Mouse (Mus musculus): ENCODE data around the gene Nbea. TPM values are rescaled to one million over a fixed set of nuclear protein-coding genes. Genes with fewer than 3 reads are reported as not detected.

Gene Nbea
- polyA plus RNA-seq, 1 experiment from 2014 or later = 15.7 TPM

DNA sequence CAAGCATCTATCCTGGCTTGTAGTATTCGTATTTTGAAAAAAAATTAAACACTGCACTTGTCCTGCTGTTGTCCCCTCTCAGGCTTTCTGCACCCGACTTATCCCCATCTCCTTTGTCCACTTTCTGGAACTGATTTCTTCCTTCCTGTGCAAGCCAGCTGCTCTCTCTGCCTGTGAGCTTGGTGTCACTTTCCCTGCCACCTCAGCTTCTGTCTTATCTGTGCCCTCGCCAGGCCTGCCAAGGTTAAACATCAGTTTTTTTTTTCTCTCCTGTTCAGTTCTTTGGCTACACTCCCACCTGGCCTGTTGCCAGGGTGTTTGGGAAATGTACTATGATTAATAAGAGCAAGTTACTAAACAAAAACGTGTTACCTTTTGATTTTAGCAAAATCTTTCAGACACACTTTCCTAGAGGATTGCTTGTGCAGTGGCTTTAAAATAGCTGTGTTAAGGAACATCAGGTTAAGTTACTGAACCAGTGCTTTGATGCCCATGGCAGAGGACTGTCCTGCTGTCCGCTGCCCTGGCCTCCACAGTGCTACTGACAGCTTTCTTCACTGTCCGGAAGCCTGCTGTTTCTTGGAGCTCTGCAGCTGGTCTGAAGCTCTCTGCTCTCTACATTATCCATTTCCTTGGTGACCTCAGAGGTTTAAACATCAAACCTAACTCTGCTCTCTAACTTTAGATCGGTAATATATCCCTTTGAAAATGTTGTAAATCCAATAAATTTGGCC is 389.5 kb downstream of the Nbea start:
- H3K27ac ChIP-seq (replicated peaks in 1 of 2; ENCODE audit: control insufficient read depth in 1 of 2, insufficient read depth in 1 of 2, low read depth in 2 of 2, low read length in 2 of 2) = peak overlapping the region; percentile 85 to 90
- H3K4me1 ChIP-seq (ENCODE audit: control insufficient read depth in 2 of 2, insufficient read depth in 2 of 2, low read length in 2 of 2) = peaks cover 6 to 16% of the 10 kb centered on the region in 2 experiments
- no peaks in the 10 kb centered on the region for H3K36me3 ChIP-seq (ENCODE audit: control insufficient read depth, insufficient read depth, low read length)
- H3K4me3 ChIP-seq (ENCODE audit: control insufficient read depth in 1 of 2, insufficient read depth in 1 of 2, low read depth in 1 of 2, low read length in 2 of 2) = no peak overlapping the region
- no peak overlapping the region for H3K9ac ChIP-seq (ENCODE audit: low read length)
- WGBS = 15% methylated on average over 7 of the region's 7 CpGs
- peak; percentile 73; the same call in 1 of the 2 replicates for ATAC-seq (ENCODE audit: insufficient number of reproducible peaks, insufficient read depth, low FRiP score, low read depth)
- H3K9me3 ChIP-seq (ENCODE audit: control insufficient read depth, low read length) = no peaks in the 10 kb centered on the region
- 0 out of 2 replicates have a peak, but pooled peaks cover 4% of the 10 kb centered on the region for H3K27me3 ChIP-seq (ENCODE audit: control insufficient read depth, insufficient read depth, low read length)
- H3K4me2 ChIP-seq (ENCODE audit: low read length) = peak overlapping the region; percentile 42

DNA sequence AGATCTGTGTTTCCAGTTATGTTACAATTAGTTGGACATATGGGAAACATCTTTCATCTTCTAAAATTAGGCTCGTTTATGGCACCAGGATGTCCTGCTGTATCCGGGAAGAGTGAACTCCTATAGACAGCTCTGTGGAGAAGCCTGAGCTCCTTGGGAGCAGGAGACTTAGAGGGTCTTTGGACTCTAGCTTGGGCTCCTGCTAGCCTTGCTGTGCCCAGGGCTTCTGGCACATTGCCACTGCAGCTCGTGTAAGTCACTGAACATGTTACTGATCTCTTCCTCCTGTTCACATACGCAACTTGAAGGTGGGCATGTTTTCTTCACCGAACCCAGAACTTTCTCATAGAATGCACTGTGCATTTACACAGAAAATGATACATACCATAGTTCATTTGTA is 391.2 kb downstream of the Nbea start:
- 72% methylated on average over 5 of the region's 5 CpGs for WGBS

DNA sequence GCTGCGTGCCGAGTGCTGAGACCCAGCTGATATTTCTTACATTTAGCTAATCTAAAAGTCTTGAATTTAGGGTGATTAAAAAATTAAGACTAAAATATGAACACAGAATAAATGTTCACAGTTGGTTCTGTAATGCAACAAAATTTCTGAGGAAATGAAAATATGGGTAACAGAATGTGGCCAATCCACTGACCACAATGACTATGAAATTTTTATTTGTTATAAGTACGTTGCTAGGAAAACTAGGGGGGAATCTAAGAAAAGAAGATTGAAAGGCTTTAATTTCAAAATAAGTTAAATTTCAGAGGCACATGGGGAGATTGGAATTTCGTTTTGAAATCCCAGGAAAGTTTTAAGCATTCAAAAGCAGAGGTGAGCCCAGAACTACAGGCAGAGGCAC is 392.9 kb downstream of the Nbea start:
- Histone ChIP-seq H3K36me3 (ENCODE audit: control insufficient read depth, insufficient read depth, low read length) (no peaks in the 10 kb centered on the region), H3K4me2 (ENCODE audit: low read length) (no peak overlapping the region), H3K4me1 (ENCODE audit: control insufficient read depth in 2 of 2, insufficient read depth in 2 of 2, low read length in 2 of 2) (peaks cover 6 to 16% of the 10 kb centered on the region in 2 experiments), H3K27me3 (ENCODE audit: control insufficient read depth, insufficient read depth, low read length) (peaks cover 22% of the 10 kb centered on the region), H3K27ac (replicated peaks in 1 of 2; ENCODE audit: control insufficient read depth in 1 of 2, insufficient read depth in 1 of 2, low read depth in 2 of 2, low read length in 2 of 2) (no peak overlapping the region), H3K9ac (ENCODE audit: low read length) (no peak overlapping the region), H3K9me3 (ENCODE audit: control insufficient read depth, low read length) (no peaks in the 10 kb centered on the region), H3K4me3 (ENCODE audit: control insufficient read depth in 1 of 2, insufficient read depth in 1 of 2, low read depth in 1 of 2, low read length in 2 of 2) (no peak overlapping the region)
- whole genome bisulfite sequencing = 82% methylated on average over 4 of the region's 4 CpGs
- ATAC-seq (ENCODE audit: insufficient number of reproducible peaks, insufficient read depth, low FRiP score, low read depth) = no peak

More for the DNA sequence above, 391.2 kb downstream of the Nbea start:
- no peak overlapping the region for H3K4me3 ChIP-seq (ENCODE audit: control insufficient read depth in 1 of 2, insufficient read depth in 1 of 2, low read depth in 1 of 2, low read length in 2 of 2)
- H3K9me3 ChIP-seq (ENCODE audit: control insufficient read depth, low read length) = no peaks in the 10 kb centered on the region
- H3K36me3 ChIP-seq (ENCODE audit: control insufficient read depth, insufficient read depth, low read length) = no peaks in the 10 kb centered on the region
- ATAC-seq (ENCODE audit: insufficient number of reproducible peaks, insufficient read depth, low FRiP score, low read depth) = no peak
- H3K27ac ChIP-seq (replicated peaks in 1 of 2; ENCODE audit: control insufficient read depth in 1 of 2, insufficient read depth in 1 of 2, low read depth in 2 of 2, low read length in 2 of 2) = no peak overlapping the region
- H3K27me3 ChIP-seq (ENCODE audit: control insufficient read depth, insufficient read depth, low read length) = peaks cover 6% of the 10 kb centered on the region; the same call in 1 of the 2 replicates
- H3K9ac ChIP-seq (ENCODE audit: low read length) = no peak overlapping the region
- peaks cover 6 to 16% of the 10 kb centered on the region in 2 experiments for H3K4me1 ChIP-seq (ENCODE audit: control insufficient read depth in 2 of 2, insufficient read depth in 2 of 2, low read length in 2 of 2)
- no peak overlapping the region for H3K4me2 ChIP-seq (ENCODE audit: low read length)

DNA sequence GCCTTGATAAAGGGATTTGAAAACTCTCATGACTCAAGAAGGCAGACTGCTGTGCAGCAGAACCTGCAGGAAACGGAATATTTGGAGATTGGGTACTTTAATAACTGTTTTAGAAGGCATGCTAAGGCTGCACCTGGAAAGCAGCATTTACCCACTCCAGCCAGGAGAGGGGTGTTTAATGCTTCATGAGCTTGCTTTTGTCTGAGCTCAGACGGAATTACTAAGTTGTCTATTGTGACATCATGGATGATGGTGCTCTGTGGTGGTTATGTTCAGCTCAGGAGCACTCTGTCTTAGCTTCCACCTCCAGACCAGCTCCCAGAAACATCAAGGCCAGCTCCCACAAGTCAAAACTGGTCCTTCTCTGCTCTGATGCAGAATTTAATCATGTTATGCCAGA is 393.6 kb downstream of the Nbea start:
- 65% methylated on average over 2 of the region's 2 CpGs for WGBS
- Histone ChIP-seq H3K4me3 (ENCODE audit: control insufficient read depth in 1 of 2, insufficient read depth in 1 of 2, low read depth in 1 of 2, low read length in 2 of 2) (no peak overlapping the region), H3K4me2 (ENCODE audit: low read length) (no peak overlapping the region)

DNA sequence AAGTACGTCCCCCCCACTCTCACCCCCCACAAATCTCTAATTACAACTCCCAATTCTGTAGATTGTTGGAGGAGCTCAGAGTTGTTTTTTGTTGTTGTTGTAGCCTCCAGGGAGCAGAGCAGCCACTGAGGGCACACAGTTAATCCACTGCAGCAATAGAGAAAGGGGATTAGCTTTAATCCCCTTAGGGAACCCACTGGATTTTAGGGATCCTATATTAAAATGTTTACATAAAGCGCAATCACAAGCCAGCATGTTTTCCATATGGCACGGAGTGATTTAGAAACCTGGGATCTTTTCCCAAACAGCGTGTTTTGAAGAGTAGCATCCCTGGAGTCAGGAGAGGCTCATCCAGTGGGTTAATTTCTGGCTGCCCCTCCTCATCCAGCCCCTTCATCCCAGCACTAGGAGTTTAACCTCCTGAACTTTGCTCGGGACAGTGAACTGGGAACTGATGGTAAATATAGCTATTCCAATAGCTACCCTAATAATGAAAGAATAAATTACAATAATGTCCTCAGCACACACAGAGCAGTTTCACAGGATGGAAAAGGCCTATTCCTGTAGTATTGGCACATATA is 394.8 kb downstream of the Nbea start:
- Histone ChIP-seq H3K4me1 (ENCODE audit: control insufficient read depth in 2 of 2, insufficient read depth in 2 of 2, low read length in 2 of 2) (peaks cover 7 to 8% of the 10 kb centered on the region in 2 experiments), H3K36me3 (ENCODE audit: control insufficient read depth, insufficient read depth, low read length) (no peaks in the 10 kb centered on the region), H3K9ac (ENCODE audit: low read length) (no peak overlapping the region), H3K27me3 (ENCODE audit: control insufficient read depth, insufficient read depth, low read length) (peaks cover 27% of the 10 kb centered on the region), H3K27ac (replicated peaks in 1 of 2; ENCODE audit: control insufficient read depth in 1 of 2, insufficient read depth in 1 of 2, low read depth in 2 of 2, low read length in 2 of 2) (no peak overlapping the region), H3K4me2 (ENCODE audit: low read length) (no peak overlapping the region), H3K9me3 (ENCODE audit: control insufficient read depth, low read length) (no peaks in the 10 kb centered on the region), H3K4me3 (ENCODE audit: control insufficient read depth in 1 of 2, insufficient read depth in 1 of 2, low read depth in 1 of 2, low read length in 2 of 2) (no peak overlapping the region)
- 64% methylated on average over 5 of the region's 5 CpGs for WGBS
- no peak for ATAC-seq (ENCODE audit: insufficient number of reproducible peaks, insufficient read depth, low FRiP score, low read depth)

More for the DNA sequence above, 393.6 kb downstream of the Nbea start:
- H3K9me3 ChIP-seq (ENCODE audit: control insufficient read depth, low read length) = no peaks in the 10 kb centered on the region
- H3K27me3 ChIP-seq (ENCODE audit: control insufficient read depth, insufficient read depth, low read length) = peaks cover 27% of the 10 kb centered on the region
- H3K27ac ChIP-seq (replicated peaks in 1 of 2; ENCODE audit: control insufficient read depth in 1 of 2, insufficient read depth in 1 of 2, low read depth in 2 of 2, low read length in 2 of 2) = no peak overlapping the region
- H3K36me3 ChIP-seq (ENCODE audit: control insufficient read depth, insufficient read depth, low read length) = no peaks in the 10 kb centered on the region
- peaks cover 6 to 16% of the 10 kb centered on the region in 2 experiments for H3K4me1 ChIP-seq (ENCODE audit: control insufficient read depth in 2 of 2, insufficient read depth in 2 of 2, low read length in 2 of 2)
- no peak for ATAC-seq (ENCODE audit: insufficient number of reproducible peaks, insufficient read depth, low FRiP score, low read depth)
- no peak overlapping the region for H3K9ac ChIP-seq (ENCODE audit: low read length)

DNA sequence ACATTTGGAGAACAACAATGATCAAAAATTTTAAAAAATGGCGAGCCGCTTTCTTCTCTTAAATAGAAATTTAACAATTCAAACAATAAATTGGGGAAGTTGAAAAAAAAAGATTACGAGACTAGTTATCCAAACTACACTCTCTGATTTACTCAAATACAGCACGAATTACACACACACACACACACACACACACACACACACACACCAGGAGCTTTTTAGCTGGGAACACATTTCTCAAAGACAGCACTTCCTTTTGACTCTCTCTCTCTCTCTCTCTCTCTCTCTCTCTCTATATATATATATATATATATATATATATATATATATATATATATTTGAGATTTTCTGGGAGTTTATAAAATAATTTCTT is 395.3 kb downstream of the Nbea start:
- H3K4me3 ChIP-seq (ENCODE audit: control insufficient read depth in 1 of 2, insufficient read depth in 1 of 2, low read depth in 1 of 2, low read length in 2 of 2) = peak overlapping the region in 1 of 2 experiments; percentile 44; a peak in 3 of 4 replicates
- no peak overlapping the region for H3K9ac ChIP-seq (ENCODE audit: low read length)
- H3K4me2 ChIP-seq (ENCODE audit: low read length) = peak overlapping the region; percentile 70
- WGBS = 28% methylated on average over 4 of the region's 4 CpGs
- H3K36me3 ChIP-seq (ENCODE audit: control insufficient read depth, insufficient read depth, low read length) = no peaks in the 10 kb centered on the region
- H3K27ac ChIP-seq (replicated peaks in 1 of 2; ENCODE audit: control insufficient read depth in 1 of 2, insufficient read depth in 1 of 2, low read depth in 2 of 2, low read length in 2 of 2) = no peak overlapping the region
- peaks cover 32% of the 10 kb centered on the region for H3K27me3 ChIP-seq (ENCODE audit: control insufficient read depth, insufficient read depth, low read length)
- no peak for ATAC-seq (ENCODE audit: insufficient number of reproducible peaks, insufficient read depth, low FRiP score, low read depth)
- peaks cover 7 to 9% of the 10 kb centered on the region in 2 experiments for H3K4me1 ChIP-seq (ENCODE audit: control insufficient read depth in 2 of 2, insufficient read depth in 2 of 2, low read length in 2 of 2)
- no peaks in the 10 kb centered on the region for H3K9me3 ChIP-seq (ENCODE audit: control insufficient read depth, low read length)

DNA sequence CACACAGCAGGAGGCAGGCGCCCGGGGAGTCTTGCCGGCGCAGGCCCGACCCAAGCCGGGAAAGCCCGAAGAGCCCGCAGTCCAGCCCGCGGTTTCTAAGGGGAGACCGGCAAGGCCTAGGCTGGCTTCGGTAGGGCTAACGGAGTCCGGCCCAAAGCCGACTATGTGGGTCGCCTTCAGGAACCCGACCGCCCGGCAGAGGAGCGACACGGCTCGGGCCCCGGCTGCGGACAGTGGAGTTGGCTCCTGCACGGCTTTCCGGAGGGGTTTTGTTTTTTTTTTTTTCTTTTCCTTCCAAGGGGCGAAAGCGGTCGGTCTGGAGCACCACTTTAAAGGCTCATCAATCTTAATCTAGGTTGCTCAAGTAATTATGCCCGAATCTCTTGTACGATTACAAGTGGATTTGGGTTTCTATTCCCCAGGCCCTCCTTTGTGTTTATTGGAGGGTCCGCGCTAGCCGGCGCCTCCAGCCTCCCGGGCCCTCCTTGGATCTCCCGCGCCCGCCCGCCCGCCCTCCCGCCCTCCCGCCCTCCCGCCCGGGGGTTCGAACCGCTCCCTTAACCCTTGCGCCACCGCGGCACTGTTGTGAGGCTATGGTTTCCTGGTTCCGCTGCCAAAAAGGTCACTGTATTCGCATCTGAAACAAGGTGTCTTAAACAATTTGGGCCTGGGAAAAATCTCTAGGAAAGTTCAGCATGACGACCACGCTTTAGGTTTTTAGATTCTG is 395.9 kb downstream of the Nbea start:
- Histone ChIP-seq H3K4me3 (ENCODE audit: control insufficient read depth in 1 of 2, insufficient read depth in 1 of 2, low read depth in 1 of 2, low read length in 2 of 2) (peak overlapping the region; percentile 44 to 52), H3K9me3 (ENCODE audit: control insufficient read depth, low read length) (no peaks in the 10 kb centered on the region), H3K27me3 (ENCODE audit: control insufficient read depth, insufficient read depth, low read length) (peaks cover 36% of the 10 kb centered on the region), H3K9ac (ENCODE audit: low read length) (peak overlapping the region; percentile 56), H3K4me2 (ENCODE audit: low read length) (peak overlapping the region; percentile 70), H3K36me3 (ENCODE audit: control insufficient read depth, insufficient read depth, low read length) (no peaks in the 10 kb centered on the region), H3K4me1 (ENCODE audit: control insufficient read depth in 2 of 2, insufficient read depth in 2 of 2, low read length in 2 of 2) (peaks cover 11 to 12% of the 10 kb centered on the region in 2 experiments; a peak in 3 of 4 replicates), H3K27ac (replicated peaks in 1 of 2; ENCODE audit: control insufficient read depth in 1 of 2, insufficient read depth in 1 of 2, low read depth in 2 of 2, low read length in 2 of 2) (no peak overlapping the region)
- peak; percentile 69; the same call in 1 of the 2 replicates for ATAC-seq (ENCODE audit: insufficient number of reproducible peaks, insufficient read depth, low FRiP score, low read depth)
- 2% methylated on average over 54 of the region's 54 CpGs for WGBS
